Mouse (Mus musculus) limb, embryonic 13.5 days (tissue): ENCODE measurements at regions not wholly inside any gene's neighbourhood (a gene's known extent, or its start where the extent isn't known, plus 50 kb on each side); places are given as distances from the start of the nearest gene placed in this dataset.
A peak's percentile ranks its signal among the peaks of the same experiment; 100 is the strongest.

Experiments used
- ATAC-seq: fragments of 200-750 bp; cut with Nextera tagmentation; 2 replicates; pipeline ENCODE4 v1.8.0; 2017; ENCODE audit warnings: low read depth, moderate number of reproducible peaks, moderate TSS enrichment; ENCODE audit not compliant: low FRiP score
- H3K27ac ChIP-seq: fragments of 300-500 bp; sonication (generic); 2 replicates; pipeline ENCODE4 v1.5.1; 2015; ENCODE audit warnings: inconsistent platforms, mild to moderate bottlenecking, moderate library complexity
- H3K27me3 ChIP-seq: fragments of 300-500 bp; sonication (generic); 2 replicates; pipeline ENCODE4 v1.6.1; 2015; ENCODE audit warnings: mild to moderate bottlenecking, inconsistent platforms
- H3K36me3 ChIP-seq: fragments of 300-500 bp; sonication (generic); 2 replicates; pipeline ENCODE4 v1.6.1; 2015; ENCODE audit warnings: inconsistent platforms, mild to moderate bottlenecking, moderate library complexity
- H3K4me1 ChIP-seq: fragments of 300-500 bp; sonication (generic); 2 replicates; pipeline ENCODE4 v1.6.1; 2015; ENCODE audit warnings: inconsistent platforms
- H3K4me2 ChIP-seq: fragments of 300-500 bp; sonication (generic); replicated peaks from 2 replicates; pipeline ENCODE4 v1.6.1; 2015; ENCODE audit warnings: inconsistent platforms, mild to moderate bottlenecking, moderate library complexity
- H3K4me3 ChIP-seq: fragments of 300-500 bp; sonication (generic); 2 replicates; pipeline ENCODE4 v1.5.1; 2015; ENCODE audit warnings: moderate library complexity, mild to moderate bottlenecking, inconsistent platforms
- H3K9ac ChIP-seq: fragments of 300-500 bp; sonication (generic); 2 replicates; pipeline ENCODE4 v1.6.1; 2015; ENCODE audit warnings: mild to moderate bottlenecking, inconsistent platforms
- H3K9me3 ChIP-seq: fragments of 300-500 bp; sonication (generic); 2 replicates; pipeline ENCODE4 v1.6.1; 2016; ENCODE audit warnings: inconsistent platforms
- WGBS: fragments of 180-500 bp; shearing (Covaris S2); methylation state at CpG from one replicate; pipeline ENCODE4 v1.1.7; 2015; 5-methylcytosine and 5-hydroxymethylcytosine counted together

DNA sequence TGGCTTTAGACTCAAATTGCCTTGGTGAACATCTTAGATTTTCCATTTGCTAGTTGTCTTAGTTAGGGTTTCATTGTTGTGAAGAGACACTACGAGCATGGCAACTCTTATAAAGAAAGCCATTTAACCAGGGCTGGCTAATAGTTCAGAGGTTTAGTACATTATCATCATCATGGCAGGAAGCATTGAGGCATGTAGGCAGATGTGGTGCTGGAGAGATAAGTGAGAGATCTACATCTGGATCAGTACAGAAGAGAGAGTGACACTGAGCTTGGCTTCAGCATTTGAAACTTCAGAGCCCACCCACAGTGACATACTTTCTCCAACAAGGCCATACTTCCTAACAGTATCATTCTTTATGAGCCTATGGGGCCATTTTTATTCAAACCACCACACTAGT is 127.3 kb upstream of the Opcml start:
- Histone ChIP-seq H3K36me3 (no peaks in the 10 kb centered on the region), H3K4me1 (peaks cover 4% of the 10 kb centered on the region; the same call in 1 of the 2 replicates), H3K4me2 (no peak overlapping the region), H3K9ac (no peak overlapping the region), H3K27ac (no peak overlapping the region), H3K9me3 (no peaks in the 10 kb centered on the region), H3K27me3 (no peaks in the 10 kb centered on the region), H3K4me3 (no peak overlapping the region)
- WGBS = 91% methylated on average over 1 of the region's 1 CpGs
- no peak for ATAC-seq

GRCm38 (mm10) chr9:27665659-27666058 is 124.9 kb upstream of the Opcml start:
- 89% methylated on average over 2 of the region's 2 CpGs for WGBS
- no peak overlapping the region for H3K9ac ChIP-seq
- H3K9me3 ChIP-seq = no peaks in the 10 kb centered on the region
- H3K4me3 ChIP-seq = no peak overlapping the region
- H3K4me1 ChIP-seq = no peaks in the 10 kb centered on the region
- no peak overlapping the region for H3K4me2 ChIP-seq
- no peak for ATAC-seq
- no peaks in the 10 kb centered on the region for H3K27me3 ChIP-seq
- no peaks in the 10 kb centered on the region for H3K36me3 ChIP-seq
- H3K27ac ChIP-seq = no peak overlapping the region

- no peaks in the 10 kb centered on the region for H3K36me3 ChIP-seq
- no peaks in the 10 kb centered on the region for H3K27me3 ChIP-seq
- 48% methylated on average over 6 of the region's 6 CpGs for WGBS
- H3K4me3 ChIP-seq = no peak overlapping the region
- ATAC-seq = no peak; the same call in 1 of the 2 replicates
- H3K9me3 ChIP-seq = no peaks in the 10 kb centered on the region
- H3K4me2 ChIP-seq = no peak overlapping the region
- no peak overlapping the region for H3K27ac ChIP-seq
- H3K4me1 ChIP-seq = no peaks in the 10 kb centered on the region
- H3K9ac ChIP-seq = no peak overlapping the region
Measured at GRCm38 (mm10) chr9:27670032-27670740, 120.4 kb upstream of the Opcml start.

- Histone ChIP-seq H3K4me2 (no peak overlapping the region), H3K27ac (no peak overlapping the region), H3K36me3 (no peaks in the 10 kb centered on the region), H3K4me3 (no peak overlapping the region), H3K9me3 (no peaks in the 10 kb centered on the region), H3K9ac (no peak overlapping the region), H3K27me3 (no peaks in the 10 kb centered on the region), H3K4me1 (no peaks in the 10 kb centered on the region)
- no peak for ATAC-seq
Measured at GRCm38 (mm10) chr9:27685325-27685724, 105.2 kb upstream of the Opcml start.

GRCm38 (mm10) chr9:27691616-27692015 is 99.0 kb upstream of the Opcml start:
- no peaks in the 10 kb centered on the region for H3K9me3 ChIP-seq

DNA sequence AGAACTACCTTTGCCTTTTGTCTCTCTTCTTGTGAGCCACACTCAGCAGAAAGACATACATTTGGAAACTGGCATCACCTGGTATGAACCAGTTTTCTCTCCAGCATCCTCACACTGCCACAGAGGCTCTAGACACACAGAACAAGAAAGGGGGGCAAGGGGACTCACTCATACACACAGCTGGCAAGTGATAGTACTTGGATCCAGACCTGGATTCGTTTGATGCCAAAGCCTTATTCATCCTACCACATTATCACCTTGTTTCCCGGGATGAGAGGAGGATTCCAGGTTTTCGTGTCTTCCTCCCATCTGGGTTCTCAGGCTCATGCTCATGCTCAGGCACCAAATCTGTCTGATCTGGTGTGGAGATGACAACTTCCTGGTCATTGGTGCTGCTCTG is 97.8 kb upstream of the Opcml start:
- H3K9ac ChIP-seq = no peak overlapping the region
- H3K27me3 ChIP-seq = peaks cover 13% of the 10 kb centered on the region; the same call in 1 of the 2 replicates
- 0 out of 2 replicates have a peak, but pooled peaks cover 9% of the 10 kb centered on the region for H3K4me1 ChIP-seq
- no peak for ATAC-seq
- H3K4me3 ChIP-seq = no peak overlapping the region
- H3K36me3 ChIP-seq = no peaks in the 10 kb centered on the region
- H3K4me2 ChIP-seq = no peak overlapping the region
- no peaks in the 10 kb centered on the region for H3K9me3 ChIP-seq
- 75% methylated on average over 3 of the region's 3 CpGs for WGBS
- no peak overlapping the region for H3K27ac ChIP-seq

More at GRCm38 (mm10) chr9:27691616-27692015, 99.0 kb upstream of the Opcml start:
- Histone ChIP-seq H3K4me1 (0 out of 2 replicates have a peak, but pooled peaks cover 9% of the 10 kb centered on the region), H3K27ac (no peak overlapping the region), H3K36me3 (no peaks in the 10 kb centered on the region), H3K4me3 (no peak overlapping the region), H3K9ac (no peak overlapping the region), H3K4me2 (no peak overlapping the region), H3K27me3 (peaks cover 12% of the 10 kb centered on the region; the same call in 1 of the 2 replicates)
- no peak for ATAC-seq
- WGBS = 61% methylated on average over 4 of the region's 4 CpGs

GRCm38 (mm10) chr9:27694805-27695593 is 95.6 kb upstream of the Opcml start:
- 56% methylated on average over 8 of the region's 8 CpGs for WGBS
- ATAC-seq = no peak

DNA sequence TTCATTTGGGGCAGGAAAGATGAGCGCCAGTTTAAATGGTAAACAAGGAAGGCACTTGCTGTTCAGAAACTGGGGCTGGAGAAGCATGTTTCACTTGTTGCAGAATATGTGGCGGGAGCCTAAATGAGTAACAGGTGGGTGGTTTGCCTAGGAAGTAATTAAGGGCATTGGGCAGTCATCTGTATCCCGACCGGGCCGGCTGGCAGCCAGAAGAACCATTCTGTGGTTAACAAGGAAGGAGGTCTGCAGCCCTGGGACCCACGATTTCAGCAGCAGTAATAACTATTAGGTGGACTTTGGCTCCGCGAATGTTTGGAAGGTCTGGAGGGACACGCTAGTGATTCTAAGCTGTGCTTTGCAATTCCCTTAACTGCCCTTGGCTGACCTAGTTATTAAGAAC is 89.0 kb upstream of the Opcml start:
- no peak overlapping the region for H3K27ac ChIP-seq
- peak; percentile 36; the same call in 1 of the 2 replicates for ATAC-seq
- no peaks in the 10 kb centered on the region for H3K9me3 ChIP-seq
- no peak overlapping the region; the same call in 1 of the 2 replicates for H3K4me2 ChIP-seq
- peaks cover 11% of the 10 kb centered on the region for H3K27me3 ChIP-seq
- peaks cover 8% of the 10 kb centered on the region; the same call in 1 of the 2 replicates for H3K4me1 ChIP-seq
- H3K4me3 ChIP-seq = no peak overlapping the region
- no peak overlapping the region for H3K9ac ChIP-seq
- H3K36me3 ChIP-seq = no peaks in the 10 kb centered on the region
- WGBS = 22% methylated on average over 9 of the region's 9 CpGs

More at GRCm38 (mm10) chr9:27694805-27695593, 95.6 kb upstream of the Opcml start:
- H3K4me1 ChIP-seq = 0 out of 2 replicates have a peak, but pooled peaks cover 9% of the 10 kb centered on the region
- no peak overlapping the region for H3K9ac ChIP-seq
- H3K4me2 ChIP-seq = no peak overlapping the region
- H3K27ac ChIP-seq = no peak overlapping the region
- H3K36me3 ChIP-seq = no peaks in the 10 kb centered on the region
- H3K4me3 ChIP-seq = no peak overlapping the region
- peaks cover 17% of the 10 kb centered on the region; the same call in 1 of the 2 replicates for H3K27me3 ChIP-seq
- no peaks in the 10 kb centered on the region for H3K9me3 ChIP-seq

DNA sequence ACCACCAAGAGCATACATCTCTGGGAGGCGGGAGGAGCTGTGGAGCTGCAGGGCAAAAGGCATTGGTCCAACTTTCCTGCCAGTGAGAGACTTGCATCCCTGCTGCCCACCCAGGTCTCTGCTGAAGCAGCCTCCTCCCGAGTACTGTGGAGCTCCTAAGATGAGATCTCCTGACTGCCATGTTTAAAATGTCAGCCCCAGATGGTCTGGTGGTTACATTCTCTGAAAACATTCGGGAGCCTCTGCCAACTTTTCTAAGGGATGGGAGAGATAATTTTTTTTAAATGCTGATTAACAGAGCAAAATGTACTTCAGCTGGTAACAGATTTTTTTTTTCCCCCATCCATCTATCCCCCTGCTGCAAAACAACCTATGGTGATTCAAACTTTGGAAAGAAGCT is 88.4 kb upstream of the Opcml start:
- H3K9me3 ChIP-seq = no peaks in the 10 kb centered on the region
- H3K36me3 ChIP-seq = no peaks in the 10 kb centered on the region
- H3K27ac ChIP-seq = no peak overlapping the region
- no peak for ATAC-seq
- H3K4me2 ChIP-seq = no peak overlapping the region
- WGBS = 55% methylated on average over 3 of the region's 3 CpGs
- peaks cover 8% of the 10 kb centered on the region; the same call in 1 of the 2 replicates for H3K4me1 ChIP-seq
- peaks cover 15% of the 10 kb centered on the region for H3K27me3 ChIP-seq
- H3K4me3 ChIP-seq = no peak overlapping the region
- H3K9ac ChIP-seq = no peak overlapping the region

DNA sequence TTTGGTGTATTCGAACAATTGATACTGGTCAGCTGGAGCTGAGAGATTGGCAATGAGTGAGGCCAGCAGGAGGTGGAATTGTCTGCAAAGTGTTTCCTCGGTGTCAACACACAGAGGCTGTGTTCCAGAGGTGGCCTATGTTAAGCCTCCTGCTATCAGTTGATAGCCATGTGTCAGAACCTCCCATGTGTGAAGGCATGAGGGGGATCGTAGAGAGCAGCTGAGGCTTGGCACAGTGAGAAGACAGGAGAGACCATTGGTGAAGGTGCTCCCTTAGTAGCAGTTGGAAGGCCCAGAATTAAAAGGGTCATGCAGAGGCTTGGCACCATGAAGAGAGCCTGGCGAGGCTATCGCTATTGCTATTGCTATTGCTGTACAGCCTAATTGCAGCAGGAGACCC is 86.6 kb upstream of the Opcml start:
- WGBS = 84% methylated on average over 5 of the region's 5 CpGs
- Histone ChIP-seq H3K4me3 (no peak overlapping the region), H3K27ac (no peak overlapping the region), H3K4me1 (peaks cover 8% of the 10 kb centered on the region; the same call in 1 of the 2 replicates), H3K4me2 (no peak overlapping the region), H3K27me3 (peaks cover 12% of the 10 kb centered on the region; the same call in 1 of the 2 replicates), H3K36me3 (no peaks in the 10 kb centered on the region), H3K9me3 (no peaks in the 10 kb centered on the region), H3K9ac (no peak overlapping the region)
- ATAC-seq = no peak

DNA sequence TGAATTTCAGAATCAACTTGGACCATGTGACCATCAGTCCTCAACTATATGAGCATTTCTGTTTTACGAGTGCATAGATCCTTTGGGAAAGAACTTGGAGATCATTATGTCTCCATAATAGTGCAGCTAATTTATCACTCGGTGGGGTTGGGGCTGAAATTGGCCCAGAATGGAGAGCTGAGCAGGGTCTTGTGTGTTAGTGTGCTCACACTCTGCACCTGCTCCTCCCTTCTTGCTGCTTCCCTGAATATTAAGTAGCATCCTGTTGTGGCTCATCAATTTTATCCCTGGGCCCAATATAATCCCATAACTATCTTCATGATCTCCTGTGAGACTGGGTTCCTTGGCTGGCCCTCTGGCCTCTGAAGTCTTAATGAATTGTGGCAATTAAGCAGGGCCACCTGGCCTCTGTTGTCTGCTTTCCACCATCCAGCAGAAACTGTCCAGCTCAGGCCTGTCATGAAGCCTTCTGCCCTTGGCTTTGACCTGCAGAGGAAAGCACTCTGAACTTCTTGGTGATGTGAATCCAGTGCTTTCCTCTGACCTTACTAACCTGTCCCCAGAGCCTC is 66.7 kb upstream of the Opcml start:
- no peak overlapping the region for H3K9ac ChIP-seq
- no peak overlapping the region for H3K27ac ChIP-seq
- H3K36me3 ChIP-seq = no peaks in the 10 kb centered on the region
- no peaks in the 10 kb centered on the region for H3K9me3 ChIP-seq
- no peak for ATAC-seq
- no peak overlapping the region for H3K4me2 ChIP-seq
- 74% methylated on average over 2 of the region's 2 CpGs for WGBS
- H3K4me3 ChIP-seq = no peak overlapping the region
- H3K4me1 ChIP-seq = peaks cover 3% of the 10 kb centered on the region; the same call in 1 of the 2 replicates
- H3K27me3 ChIP-seq = no peaks in the 10 kb centered on the region

DNA sequence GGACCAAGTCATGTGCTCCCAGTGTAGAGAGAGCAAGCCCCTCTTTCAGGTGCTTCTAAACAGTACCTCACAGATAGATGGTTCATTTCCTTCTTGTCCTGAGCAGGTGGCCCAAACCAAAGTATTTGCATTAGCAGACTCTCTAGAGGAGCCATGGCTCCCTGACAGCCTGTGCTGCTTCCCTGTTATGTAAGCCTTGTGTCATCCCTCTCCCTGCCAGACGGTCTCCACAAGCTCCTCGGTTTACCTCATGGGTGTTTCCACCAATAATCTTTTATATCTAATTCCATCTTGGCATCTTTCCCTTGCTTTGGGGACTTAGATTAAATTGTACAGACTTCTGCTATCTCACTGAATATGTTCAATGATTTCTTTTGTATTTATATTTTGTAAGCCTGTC is 66.0 kb upstream of the Opcml start:
- no peak for ATAC-seq
- H3K36me3 ChIP-seq = no peaks in the 10 kb centered on the region
- 70% methylated on average over 2 of the region's 2 CpGs for WGBS

More for the DNA sequence above, 66.0 kb upstream of the Opcml start:
- H3K27ac ChIP-seq = no peak overlapping the region
- no peak overlapping the region for H3K4me3 ChIP-seq
- no peak overlapping the region for H3K9ac ChIP-seq
- H3K4me1 ChIP-seq = peaks cover 4% of the 10 kb centered on the region; the same call in 1 of the 2 replicates
- no peaks in the 10 kb centered on the region for H3K9me3 ChIP-seq
- H3K4me2 ChIP-seq = no peak overlapping the region
- no peaks in the 10 kb centered on the region for H3K27me3 ChIP-seq
